Mouse (Mus musculus) cerebellum, adult 8-10 months (tissue): ENCODE data around the gene Qk.

Experiments
- DNase-seq: peaks from one replicate; pipeline ENCODE4 v3.0.0; 2022

Qk gene

GRCm38 (mm10) chr17:10240081-10240480 lies 79.6 kb downstream of the Qk start:
- no peak for DNase-seq

- no peak for DNase-seq
Observed at GRCm38 (mm10) chr17:10236595-10236994, 83.1 kb downstream of the Qk start.

GRCm38 (mm10) chr17:10232406-10232805 lies 87.2 kb downstream of the Qk start:
- no peak for DNase-seq

GRCm38 (mm10) chr17:10227798-10228538 lies 91.7 kb downstream of the Qk start:
- DNase-seq = no peak

GRCm38 (mm10) chr17:10216164-10216563 lies 103.5 kb downstream of the Qk start:
- no peak for DNase-seq

- no peak for DNase-seq
Observed at GRCm38 (mm10) chr17:10209154-10209777, 110.4 kb downstream of the Qk start.

- DNase-seq = no peak
Observed at GRCm38 (mm10) chr17:10198662-10199061, 121.0 kb downstream of the Qk start.

- no peak for DNase-seq
Observed at GRCm38 (mm10) chr17:10198231-10198630, 121.4 kb downstream of the Qk start.

- no peak for DNase-seq
Observed at GRCm38 (mm10) chr17:10195703-10196102, 124.0 kb downstream of the Qk start.

GRCm38 (mm10) chr17:10190857-10191256 lies 128.8 kb downstream of the Qk start:
- DNase-seq = no peak

GRCm38 (mm10) chr17:10188481-10188880 lies 131.2 kb downstream of the Qk start:
- no peak for DNase-seq

- no peak for DNase-seq
Observed at GRCm38 (mm10) chr17:10187431-10188020, 132.1 kb downstream of the Qk start.

- no peak for DNase-seq
Observed at GRCm38 (mm10) chr17:10181761-10182160, 137.9 kb downstream of the Qk start.

GRCm38 (mm10) chr17:10177096-10177495 lies 142.6 kb downstream of the Qk start:
- DNase-seq = no peak

- DNase-seq = no peak
Observed at GRCm38 (mm10) chr17:10161258-10161657, 158.4 kb downstream of the Qk start.

GRCm38 (mm10) chr17:10160415-10160814 lies 159.2 kb downstream of the Qk start:
- DNase-seq = no peak

GRCm38 (mm10) chr17:10152808-10153413 lies 166.7 kb downstream of the Qk start:
- DNase-seq = no peak
